Mouse (Mus musculus) liver, postnatal 0 days (tissue): ENCODE measurements around the gene Mlf2.

ENCODE experiments used
- CTCF ChIP-seq: sonication (generic); IDR thresholded peaks from 2 replicates; pipeline ENCODE4 v1.5.1; 2016; ENCODE audit warnings: antibody characterized with exemption, low read depth
- EP300 ChIP-seq: IDR thresholded peaks from 2 replicates; pipeline ENCODE4 v1.6.1; 2016; ENCODE audit warnings: antibody characterized with exemption, low read depth, mild to moderate bottlenecking

GRCm38 (mm10) chr6:124913721-124914285, 17.4 kb upstream of the Mlf2 start:
- TF ChIP-seq CTCF (no peak), EP300 (no peak)
